Mouse (Mus musculus) ES-Bruce4 (cell line): ENCODE measurements around the gene Tsc22d4. TPM values are rescaled to one million over a fixed set of nuclear protein-coding genes. Genes with fewer than 3 reads are reported as not detected.

Experiments
- H3K27ac ChIP-seq: 2 replicates; pipeline ENCODE4 v1.5.1; 2012; ENCODE audit warnings: low read length, inconsistent platforms; ENCODE audit not compliant: insufficient read depth
- H3K27me3 ChIP-seq: 2 replicates; pipeline ENCODE4 v1.6.1; 2012; ENCODE audit warnings: mild to moderate bottlenecking, low read length, inconsistent platforms; ENCODE audit not compliant: control insufficient read depth, poor library complexity, insufficient read depth, severe bottlenecking
- H3K36me3 ChIP-seq: 2 replicates; pipeline ENCODE4 v1.6.1; 2012; ENCODE audit warnings: inconsistent platforms, mild to moderate bottlenecking, low read length, moderate library complexity; ENCODE audit not compliant: control insufficient read depth, poor library complexity, insufficient read depth, severe bottlenecking
- H3K4me1 ChIP-seq: one replicate; pipeline ENCODE4 v1.8.1; 2011; ENCODE audit warnings: low read length; ENCODE audit not compliant: control insufficient read depth, insufficient read depth
- H3K4me3 ChIP-seq: 2 replicates; pipeline ENCODE4 v1.5.1; 2011; ENCODE audit warnings: low read depth, mild to moderate bottlenecking, low read length
- H3K9ac ChIP-seq: 2 replicates; pipeline ENCODE4 v1.6.1; 2012; ENCODE audit warnings: low read depth, mild to moderate bottlenecking, inconsistent platforms; ENCODE audit not compliant: poor library complexity, severe bottlenecking
- H3K9me3 ChIP-seq: replicated peaks from 2 replicates; pipeline ENCODE4 v1.6.1; 2012; ENCODE audit warnings: mild to moderate bottlenecking, low read length, inconsistent platforms; ENCODE audit not compliant: control insufficient read depth, poor library complexity, insufficient read depth, severe bottlenecking
- CTCF ChIP-seq: IDR thresholded peaks from one replicate; pipeline ENCODE4 v1.8.1; 2011; ENCODE audit warnings: low read depth, low read length
- EP300 ChIP-seq: IDR thresholded peaks from 2 replicates; pipeline ENCODE4 v1.6.1; 2011; ENCODE audit warnings: low read depth, low read length; ENCODE audit not compliant: insufficient read depth
- POLR2A ChIP-seq: IDR thresholded peaks from one replicate; pipeline ENCODE4 v1.8.1; 2011; ENCODE audit warnings: low read length; ENCODE audit not compliant: insufficient read depth
- polyA plus RNA-seq: library from polyadenylated mRNA; stranded (reverse); fragments of >200 nt; gene quantifications from 2 replicates; pipeline ENCODE4 v1.2.4, GENCODE M21; 2011; ENCODE audit warnings: low read depth; ENCODE audit not compliant: missing spikeins, insufficient read depth, insufficient read length

Gene Tsc22d4
- polyA plus RNA-seq, 1 experiment: 47.7 TPM

DNA sequence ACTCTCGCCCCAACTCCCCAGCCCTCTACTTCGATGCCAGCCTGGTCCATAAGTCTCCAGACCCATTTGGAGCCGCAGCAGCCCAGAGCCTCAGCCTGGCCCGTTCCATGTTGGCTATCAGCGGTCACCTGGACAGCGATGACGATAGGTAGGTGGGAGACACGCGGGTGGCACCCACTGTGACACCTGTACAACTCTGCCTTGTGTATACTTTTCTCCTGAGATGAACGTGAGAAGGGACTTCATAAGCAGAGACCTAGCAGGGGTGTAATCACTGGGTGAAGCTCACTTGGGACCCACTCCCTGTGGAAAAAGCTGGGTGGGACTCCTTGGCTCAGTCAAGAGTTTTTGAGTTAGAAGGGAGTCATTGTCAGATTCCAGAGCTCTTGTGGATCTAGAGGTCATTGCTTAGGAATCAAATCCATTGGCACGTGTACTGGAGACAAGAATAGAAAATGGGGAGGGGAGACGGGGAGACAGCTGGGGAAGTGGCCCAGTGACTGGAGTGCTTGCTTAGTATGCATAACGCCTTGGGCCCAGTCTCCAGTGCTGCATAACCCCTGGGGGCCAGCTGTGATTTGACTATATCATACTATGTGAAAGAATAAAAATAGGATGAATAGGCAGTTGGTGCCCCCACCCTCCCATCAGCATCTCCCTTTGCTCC, 5.8 kb downstream of the Tsc22d4 start:
- Histone ChIP-seq H3K36me3 (no peaks in the 10 kb centered on the region), H3K9ac (no peak overlapping the region), H3K27ac (no peak overlapping the region), H3K4me3 (no peak overlapping the region), H3K27me3 (no peaks in the 10 kb centered on the region), H3K4me1 (peaks cover 18% of the 10 kb centered on the region), H3K9me3 (no peaks in the 10 kb centered on the region)
- no peak for TF ChIP-seq CTCF
- TF ChIP-seq EP300: 0 out of 2 replicates have a peak, but pooled peaks have one; percentile 23

DNA sequence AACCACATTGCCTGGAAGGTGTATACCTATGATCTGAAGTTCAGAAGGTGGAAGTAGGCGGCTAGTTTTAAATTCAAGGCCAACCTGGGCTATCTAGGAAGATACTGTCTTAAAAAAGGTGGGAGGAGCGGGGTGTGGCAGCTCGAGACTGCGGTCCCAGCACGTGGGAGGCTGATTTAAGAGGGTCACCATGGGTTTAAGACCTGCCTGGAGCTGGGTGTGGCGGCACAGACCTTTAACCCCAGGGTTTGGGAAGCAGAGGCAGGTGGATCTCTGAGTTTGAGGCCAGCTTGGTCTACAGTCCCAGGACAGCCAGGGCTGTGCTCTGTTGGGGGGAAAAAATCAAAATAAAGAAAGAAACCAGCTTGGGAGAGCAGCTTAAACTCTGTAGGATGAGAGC, 6.5 kb downstream of the Tsc22d4 start:
- Histone ChIP-seq H3K27ac (peak overlapping the region; percentile 11; the same call in 1 of the 2 replicates), H3K4me3 (no peak overlapping the region), H3K27me3 (no peaks in the 10 kb centered on the region), H3K36me3 (no peaks in the 10 kb centered on the region), H3K9ac (no peak overlapping the region), H3K4me1 (peaks cover 18% of the 10 kb centered on the region), H3K9me3 (no peaks in the 10 kb centered on the region)
- TF ChIP-seq CTCF: no peak

GRCm38 (mm10) chr5:137753111-137753832, 7.7 kb downstream of the Tsc22d4 start:
- no peak overlapping the region for H3K9ac ChIP-seq
- H3K4me3 ChIP-seq: no peak overlapping the region
- H3K9me3 ChIP-seq: no peaks in the 10 kb centered on the region
- H3K27me3 ChIP-seq: no peaks in the 10 kb centered on the region
- H3K27ac ChIP-seq: peak overlapping the region; percentile 62
- no peaks in the 10 kb centered on the region for H3K36me3 ChIP-seq
- TF ChIP-seq POLR2A (no peak), EP300 (0 out of 2 replicates have a peak, but pooled peaks have one; percentile 19), CTCF (no peak)
- peaks cover 22% of the 10 kb centered on the region for H3K4me1 ChIP-seq

DNA sequence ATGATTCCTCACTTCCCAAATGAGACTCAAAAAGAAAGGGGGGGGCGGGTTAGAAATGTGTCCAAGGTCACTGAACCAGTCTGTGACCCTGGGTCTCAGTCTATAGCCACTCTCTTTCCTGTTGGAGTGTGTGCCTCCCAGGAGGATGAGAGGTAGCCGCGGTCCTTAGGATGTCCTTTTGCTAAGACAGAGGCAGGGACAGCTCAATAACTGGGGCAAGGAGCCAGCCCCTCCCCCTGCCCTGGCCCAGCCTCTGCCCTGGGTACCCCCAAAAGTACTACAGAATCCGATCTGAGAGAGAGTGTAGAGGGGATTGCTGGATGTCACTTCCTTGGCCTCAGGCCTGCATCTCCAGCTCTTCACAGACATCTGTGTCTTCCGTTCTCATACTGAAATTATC, 9.9 kb downstream of the Tsc22d4 start:
- no peaks in the 10 kb centered on the region for H3K36me3 ChIP-seq
- peaks cover 20% of the 10 kb centered on the region for H3K4me1 ChIP-seq
- H3K27me3 ChIP-seq: no peaks in the 10 kb centered on the region

DNA sequence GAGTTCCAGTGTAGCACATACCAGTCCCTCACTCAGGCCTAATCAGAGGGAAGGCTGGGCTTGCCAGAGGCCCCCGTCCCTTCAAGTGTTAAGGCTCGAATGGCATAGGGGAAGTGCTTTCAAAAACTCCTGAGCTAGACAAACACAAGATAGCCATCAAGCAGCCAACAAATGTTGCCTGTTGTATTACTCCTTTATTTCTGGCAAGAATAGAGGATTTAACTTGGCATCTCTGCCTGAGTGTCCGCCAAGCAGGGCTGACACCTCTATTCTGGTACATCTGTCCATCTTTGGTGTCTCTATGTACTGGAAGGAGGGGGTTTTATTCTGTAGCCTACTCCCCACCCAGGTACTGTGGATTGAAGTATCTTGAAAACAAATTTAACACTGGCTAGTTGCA, 10.6 kb downstream of the Tsc22d4 start:
- Histone ChIP-seq H3K4me3 (no peak overlapping the region), H3K9me3 (no peaks in the 10 kb centered on the region), H3K9ac (no peak overlapping the region), H3K36me3 (no peaks in the 10 kb centered on the region), H3K27me3 (no peaks in the 10 kb centered on the region), H3K27ac (no peak overlapping the region), H3K4me1 (peaks cover 17% of the 10 kb centered on the region)
- TF ChIP-seq POLR2A (no peak), CTCF (no peak), EP300 (no peak)

More for the DNA sequence above, 9.9 kb downstream of the Tsc22d4 start:
- TF ChIP-seq EP300 (no peak), CTCF (no peak), POLR2A (no peak)
- Histone ChIP-seq H3K9me3 (no peaks in the 10 kb centered on the region), H3K9ac (no peak overlapping the region), H3K4me3 (no peak overlapping the region), H3K27ac (no peak overlapping the region)
